Mouse (Mus musculus): Measurements from ENCODE around the gene Ube2a.

Gene Ube2a

DNA sequence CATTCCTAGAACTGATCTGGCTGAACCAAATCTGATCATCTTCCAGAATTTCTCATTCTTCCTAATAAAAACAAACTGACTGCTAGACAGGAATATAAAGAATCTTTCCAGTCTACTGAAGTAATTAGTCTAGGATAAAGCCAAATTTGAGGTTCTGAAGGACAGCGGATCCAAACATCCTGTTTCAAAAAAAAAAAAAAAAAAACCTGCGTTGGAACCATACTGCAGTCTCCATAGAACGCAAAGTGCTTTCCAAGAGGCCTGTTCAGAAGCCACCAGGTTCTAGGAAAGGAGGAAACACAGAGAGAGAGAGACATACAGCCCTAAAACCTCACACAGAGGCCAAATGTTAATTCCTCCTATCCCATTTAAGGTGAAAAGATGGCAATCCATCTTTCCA, 28.0 kb downstream of the Ube2a start:
- DNase-seq (ENCODE audit: low spot score in 2 of 2) = no peak

DNA sequence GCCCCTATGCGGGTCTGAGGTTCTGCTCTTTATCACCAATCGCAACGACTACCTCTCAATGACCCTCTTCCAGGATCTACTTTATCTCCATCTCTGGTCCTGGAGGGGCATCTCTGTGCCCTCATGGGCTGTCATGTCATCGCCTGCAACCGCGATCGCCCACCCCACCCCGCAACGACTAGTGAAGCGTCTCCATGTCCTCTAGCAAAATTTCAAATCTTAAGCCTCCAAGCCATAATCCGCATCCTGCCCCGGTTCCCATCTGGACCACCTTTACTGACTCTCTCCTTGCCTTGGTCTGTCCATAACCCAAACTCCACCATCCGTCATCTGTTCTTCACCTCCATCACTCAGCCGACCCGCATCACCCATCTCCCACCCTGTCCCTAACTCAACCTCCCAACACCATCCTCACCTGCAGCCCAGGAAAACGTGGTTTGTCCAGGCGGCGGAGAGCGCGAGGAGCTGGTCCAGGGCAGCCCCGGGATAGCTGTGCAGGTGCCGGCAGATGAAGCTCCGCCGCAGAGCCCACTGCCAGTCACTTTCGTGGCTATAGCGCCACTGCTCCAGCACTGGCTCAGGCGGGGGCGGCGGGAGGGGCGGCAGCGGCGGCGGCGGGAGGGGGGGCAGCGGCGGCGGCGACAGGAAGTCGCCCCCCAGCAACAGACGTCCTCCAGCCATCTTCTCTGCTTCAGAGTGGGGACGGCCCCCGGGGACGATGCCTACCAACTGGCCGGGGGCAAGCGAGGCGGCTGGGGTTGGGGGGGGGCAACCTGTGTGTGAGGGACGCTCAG, 28.8 kb downstream of the Ube2a start, which contains the start of gene Nkrf:
Gene Nkrf (minus strand): TSS at position 579 of the 794 bp plus-strand sequence.
- peak; percentile 14 to 45 for DNase-seq (ENCODE audit: low spot score in 2 of 2)

DNA sequence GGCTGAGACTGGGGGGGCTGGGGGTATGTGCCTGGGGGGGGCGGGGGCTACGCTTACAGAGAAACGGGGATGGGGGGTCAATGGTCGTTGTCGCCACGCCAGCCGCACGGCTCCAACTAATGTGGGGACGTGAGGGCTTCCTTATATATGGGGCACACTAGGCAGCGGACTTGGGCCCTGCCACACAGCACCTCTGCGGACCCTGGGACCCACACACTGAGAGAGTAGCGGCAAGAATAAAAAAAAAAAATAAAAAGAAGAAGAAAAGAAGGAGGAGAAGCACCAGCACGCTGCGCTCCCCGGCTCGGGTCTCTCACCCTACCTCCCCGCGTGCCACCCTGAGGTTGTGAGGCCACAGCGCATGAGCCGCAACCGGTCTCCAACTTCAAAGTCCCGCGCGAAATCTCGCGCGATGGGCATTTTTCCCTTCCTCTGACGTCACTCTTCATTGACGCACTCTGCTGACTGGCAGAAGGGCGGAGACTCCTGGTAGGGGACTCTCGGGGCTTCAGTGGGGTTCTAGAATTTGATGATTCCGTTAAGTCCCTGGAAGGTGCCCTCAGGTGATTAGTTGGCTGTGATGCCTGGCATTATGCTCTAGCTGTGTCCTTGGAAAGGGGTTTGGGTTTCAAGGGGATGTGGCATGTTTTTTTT, 29.5 kb downstream of the Ube2a start:
- peak; percentile 81 to 91 for DNase-seq (ENCODE audit: low spot score in 2 of 2)

DNA sequence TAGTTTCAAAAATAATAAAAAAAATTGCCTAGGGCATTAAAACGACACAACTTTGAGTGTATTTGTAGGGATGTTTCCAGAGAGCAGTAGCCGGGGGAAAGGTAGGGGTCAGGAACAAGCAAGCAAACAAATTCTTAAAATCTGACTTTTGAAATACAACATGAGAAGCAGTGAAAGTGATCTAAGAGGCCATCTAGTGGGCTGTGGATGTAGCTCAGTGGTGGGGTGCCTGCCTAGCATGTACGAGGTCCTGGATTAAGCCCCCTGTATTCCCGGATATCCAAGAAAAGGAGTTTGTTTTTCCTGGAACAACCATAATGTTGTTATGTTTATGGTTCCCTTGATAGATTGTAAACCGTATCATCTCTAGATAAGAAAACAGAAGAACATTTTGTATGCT, 32.8 kb downstream of the Ube2a start:
- DNase-seq (ENCODE audit: low spot score in 2 of 2) = no peak

DNA sequence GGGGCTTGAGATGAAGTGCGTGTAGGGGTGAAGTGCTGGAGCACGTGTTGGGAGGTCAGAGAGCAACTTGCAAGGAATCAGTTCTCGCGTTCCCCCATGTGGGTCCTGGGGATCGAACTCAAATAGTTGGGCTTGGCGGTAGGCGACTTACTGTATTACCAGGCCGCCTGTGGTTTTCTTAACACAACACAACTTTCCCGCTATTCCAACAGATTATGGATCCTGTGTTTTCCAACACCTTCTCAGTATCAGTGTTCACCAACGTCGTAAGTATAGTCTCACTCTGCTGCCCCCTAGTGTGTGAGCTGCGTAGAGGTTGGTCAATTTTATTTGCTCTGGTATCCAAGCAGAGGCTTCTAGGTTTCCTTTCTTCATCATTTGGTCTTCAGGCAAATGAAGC, 37.6 kb downstream of the Ube2a start:
- DNase-seq (ENCODE audit: low spot score in 2 of 2) = peak; percentile 17 to 66

DNA sequence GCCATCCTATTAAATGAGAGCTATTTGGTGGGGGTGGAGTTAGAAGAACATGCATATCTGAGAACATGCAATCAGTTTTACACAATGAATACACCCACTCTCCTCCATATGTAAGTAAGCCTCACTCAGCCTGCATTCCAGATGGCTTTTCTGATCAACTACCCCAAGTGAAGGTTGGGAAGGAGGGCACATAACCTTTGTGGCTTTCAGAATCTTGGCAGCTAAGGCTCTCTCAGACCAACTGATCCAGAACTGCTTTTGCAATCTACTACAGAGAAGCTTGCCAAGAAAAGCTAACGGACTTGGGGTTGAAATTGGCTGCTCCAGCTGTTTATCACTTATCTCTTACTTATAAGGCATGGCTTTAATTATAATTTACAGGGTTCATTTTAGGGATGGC, 44.0 kb downstream of the Ube2a start:
- no peak for DNase-seq (ENCODE audit: low spot score in 2 of 2)

DNA sequence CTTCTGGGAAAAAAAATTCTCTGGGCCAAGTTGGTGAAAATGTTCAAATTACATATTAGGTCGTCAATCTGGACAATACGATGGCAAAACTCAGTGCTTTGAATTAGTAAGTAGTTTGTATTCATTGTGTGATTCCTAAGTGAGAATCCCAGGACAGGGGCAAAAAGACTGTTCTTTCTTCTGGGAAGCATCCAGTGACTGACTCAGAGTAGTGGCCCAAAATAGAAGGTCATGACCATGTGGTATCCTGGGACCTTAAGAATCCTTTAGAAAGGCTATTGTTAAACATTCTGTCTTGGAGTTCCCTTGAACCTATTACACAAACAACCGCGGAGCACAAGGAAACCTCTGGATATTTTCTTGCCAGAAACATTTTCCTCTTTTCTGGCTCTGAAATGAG, 47.6 kb downstream of the Ube2a start:
- DNase-seq (ENCODE audit: low spot score in 2 of 2) = no peak

DNA sequence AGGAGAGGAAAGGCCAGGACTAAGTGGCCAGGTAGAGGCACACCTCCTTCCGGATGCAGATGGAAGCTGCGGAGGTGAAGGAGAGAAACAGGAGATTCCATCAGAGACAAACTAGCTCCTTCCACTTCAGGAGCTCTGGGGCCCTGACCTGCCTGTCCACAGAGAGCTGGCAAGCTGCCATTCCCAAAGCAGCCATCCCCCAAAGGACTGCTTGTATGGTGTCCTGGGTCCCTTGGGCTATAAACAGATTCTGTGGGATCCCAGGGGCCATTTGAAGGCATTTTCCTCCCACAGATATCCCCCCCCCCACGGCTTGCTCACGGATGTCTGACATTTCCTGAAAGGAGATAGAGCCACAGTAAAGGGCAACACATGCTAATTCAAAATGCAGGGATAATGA, 55.1 kb downstream of the Ube2a start:
- no peak for DNase-seq (ENCODE audit: low spot score in 2 of 2)

DNA sequence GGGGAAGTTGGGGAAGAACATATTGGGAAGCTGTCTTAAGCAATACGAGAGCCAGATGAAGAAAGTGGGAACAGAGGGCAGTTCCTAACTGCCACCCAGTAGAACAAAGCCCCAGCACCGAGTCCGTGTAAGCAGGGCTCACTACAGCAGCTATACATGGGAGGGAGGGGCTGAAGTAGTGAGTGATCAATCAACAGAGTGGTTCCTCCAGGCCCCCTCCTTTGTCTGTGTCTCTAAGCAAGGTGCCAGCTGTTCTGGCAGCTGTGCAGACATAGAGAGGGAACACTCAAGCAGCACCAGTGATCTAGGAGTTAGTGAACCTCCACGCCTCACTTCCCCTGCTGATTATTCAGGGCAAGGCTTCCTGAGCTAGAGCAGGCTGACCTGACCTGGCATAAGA, 56.0 kb downstream of the Ube2a start:
- no peak for DNase-seq (ENCODE audit: low spot score in 2 of 2)

DNA sequence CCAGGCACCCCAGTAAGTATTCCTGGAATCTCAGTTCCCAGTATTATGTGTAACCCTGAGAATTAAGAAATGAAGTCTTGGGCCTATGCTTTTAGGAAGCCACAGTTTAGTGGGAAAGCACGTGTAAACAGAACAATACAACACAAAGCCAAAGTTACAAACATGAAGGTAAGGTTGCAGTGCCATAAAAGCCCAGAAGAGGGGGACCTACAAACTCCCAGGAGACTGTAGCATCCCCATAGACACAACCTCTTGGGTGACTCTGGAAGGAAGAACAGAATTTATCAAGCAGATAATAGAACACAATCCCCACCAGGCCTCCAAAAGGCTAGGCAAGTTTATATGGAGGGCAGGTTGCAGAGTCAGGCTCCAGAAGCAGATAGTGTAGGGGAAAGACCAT, 56.9 kb downstream of the Ube2a start:
- peak in 1 of 2 experiments; percentile 14 for DNase-seq (ENCODE audit: low spot score in 2 of 2)

Measured in spleen, postnatal 10 days (tissue).